Mouse (Mus musculus) kidney, postnatal 4 days (tissue): Measurements from ENCODE around the gene Krtap4-6.
"Not testable (repeated sequence)": the region's sequence is repeated elsewhere in the genome, so short reads cannot be mapped to it uniquely, and the experiment has no call there.

ENCODE experiments used
- DNase-seq, 2 experiments: peaks; one replicate each; pipeline ENCODE4 v3.0.0; 2021; ENCODE audit warnings: mixed read lengths in 2 of 2

Krtap4-6 gene

GRCm38 (mm10) chr11:99665860-99666259 lies at the start of gene Krtap4-6:
Gene Krtap4-6, minus strand, starts transcription at chr11:99665960.
- no peak for DNase-seq

- DNase-seq = no peak
Observed at GRCm38 (mm10) chr11:99690463-99690862, 24.7 kb upstream of the Krtap4-6 start, which contains the start of gene Gm14190. Gene Gm14190, minus strand, starts transcription at chr11:99690740.

- DNase-seq = not testable (repeated sequence)
Observed at GRCm38 (mm10) chr11:99685235-99685634, 19.5 kb upstream of the Krtap4-6 start.

GRCm38 (mm10) chr11:99683481-99683880 lies 17.7 kb upstream of the Krtap4-6 start:
- DNase-seq = no peak

GRCm38 (mm10) chr11:99662802-99663201 lies 3.0 kb downstream of the Krtap4-6 start:
- DNase-seq = no peak

GRCm38 (mm10) chr11:99659256-99659655 lies 6.5 kb downstream of the Krtap4-6 start:
- DNase-seq = no peak

GRCm38 (mm10) chr11:99658467-99659010 lies 7.2 kb downstream of the Krtap4-6 start, which contains the start of gene Gm11563:
Gene Gm11563, minus strand, starts transcription at chr11:99658960.
- DNase-seq = not testable (repeated sequence)

- DNase-seq = no peak
Observed at GRCm38 (mm10) chr11:99657051-99657450, 8.7 kb downstream of the Krtap4-6 start.

GRCm38 (mm10) chr11:99650136-99650535 lies 15.6 kb downstream of the Krtap4-6 start, which contains the start of gene Gm11555:
Gene Gm11555, minus strand, starts transcription at chr11:99650236.
- no peak for DNase-seq

GRCm38 (mm10) chr11:99646444-99646843 lies 19.3 kb downstream of the Krtap4-6 start:
- no peak for DNase-seq

- DNase-seq = no peak
Observed at GRCm38 (mm10) chr11:99644351-99644750, 21.4 kb downstream of the Krtap4-6 start.

- not testable (repeated sequence) for DNase-seq
Observed at GRCm38 (mm10) chr11:99643635-99644139, 22.1 kb downstream of the Krtap4-6 start, which contains the start of gene Krtap4-7. Gene Krtap4-7, minus strand, starts transcription at chr11:99644089.

- no peak for DNase-seq
Observed at GRCm38 (mm10) chr11:99640926-99641325, 24.8 kb downstream of the Krtap4-6 start.

GRCm38 (mm10) chr11:99637086-99637485 lies 28.7 kb downstream of the Krtap4-6 start:
- no peak for DNase-seq

- no peak for DNase-seq
Observed at GRCm38 (mm10) chr11:99634653-99635134, 31.1 kb downstream of the Krtap4-6 start, which contains the start of gene Krtap4-2. Gene Krtap4-2, minus strand, starts transcription at chr11:99635084.

- no peak for DNase-seq
Observed at GRCm38 (mm10) chr11:99633293-99633692, 32.5 kb downstream of the Krtap4-6 start.

GRCm38 (mm10) chr11:99630890-99631289 lies 34.9 kb downstream of the Krtap4-6 start:
- DNase-seq = no peak

GRCm38 (mm10) chr11:99628138-99628537 lies 37.6 kb downstream of the Krtap4-6 start, which contains the start of gene Krtap4-1:
Gene Krtap4-1, minus strand, starts transcription at chr11:99628238.
- no peak for DNase-seq

- DNase-seq = no peak
Observed at GRCm38 (mm10) chr11:99620335-99620734, 45.4 kb downstream of the Krtap4-6 start, which contains the start of gene Gm11562. Gene Gm11562, minus strand, starts transcription at chr11:99620435.
